Mouse (Mus musculus) v-Abl transformed pro-B cells (cell line): ENCODE results near the gene Slc9a8.

Experiments
- in situ Hi-C, 2 experiments: fragments of 400-800 bp; cut with MboI; formaldehyde crosslinking; loops; one replicate each; pipeline ENCODE4 v1.15.1; 2025; ENCODE audit not compliant: unreplicated experiment in 2 of 2

Slc9a8 gene

DNA sequence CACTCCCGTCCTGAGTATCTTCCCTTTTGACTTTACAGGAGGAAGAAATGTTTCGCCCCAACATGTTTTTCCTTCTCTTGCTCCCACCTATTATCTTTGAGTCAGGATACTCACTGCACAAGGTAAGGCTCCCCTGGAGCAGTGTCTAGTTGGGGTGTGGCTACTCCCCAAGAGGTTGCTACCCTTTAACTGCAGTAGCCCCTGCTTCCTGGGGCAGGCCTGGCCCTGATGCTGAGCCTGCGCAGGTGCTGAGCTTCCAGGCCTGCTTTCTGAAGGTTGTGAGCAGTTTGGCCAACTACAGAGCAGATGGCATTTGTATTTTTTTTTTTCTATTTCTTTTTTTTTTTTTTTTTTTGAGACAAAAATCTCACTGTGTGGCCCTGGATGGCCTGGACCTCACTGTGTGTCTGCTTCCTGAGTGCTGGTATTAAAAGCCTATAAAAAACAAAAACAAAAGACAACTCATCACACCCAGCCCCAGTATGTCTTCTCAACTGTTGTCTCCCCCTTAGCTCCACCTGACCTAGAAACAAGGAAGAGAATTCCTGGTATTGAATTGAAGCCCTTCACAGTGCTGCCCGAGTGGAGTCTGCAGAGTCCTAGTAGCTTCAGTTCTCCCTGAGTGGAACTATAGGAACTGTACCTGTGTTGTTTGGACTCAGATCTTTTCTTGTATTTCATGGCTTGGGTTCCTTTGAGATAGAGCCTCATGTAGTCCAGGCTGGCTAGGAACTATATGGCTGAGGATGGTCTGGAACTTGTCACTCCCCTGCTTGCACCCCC, 22.1 kb downstream of the Slc9a8 start:
- in situ Hi-C loops: no loop called here

GRCm38 (mm10) chr2:167445911-167446780, 24.6 kb downstream of the Slc9a8 start:
- in situ Hi-C loops: no loop called here

DNA sequence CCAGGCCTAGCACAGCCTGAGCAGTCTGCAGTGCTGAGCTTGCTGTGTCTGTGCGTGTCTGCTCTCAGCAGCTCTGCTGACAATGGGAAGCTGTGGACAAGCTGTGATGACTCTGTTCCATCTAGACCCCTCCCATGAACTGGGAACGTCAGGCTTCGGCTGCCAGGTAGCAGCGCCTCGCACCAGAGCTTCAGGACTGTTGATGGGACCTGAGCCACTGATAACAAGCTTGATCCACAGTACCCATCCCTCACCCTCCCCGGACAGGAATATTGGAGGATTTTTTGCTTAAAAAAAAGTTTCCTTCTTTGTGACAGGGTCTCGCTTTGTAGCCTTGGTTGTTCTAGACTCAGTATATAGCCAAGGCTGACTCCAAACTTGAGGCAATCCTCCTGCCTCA, 25.7 kb downstream of the Slc9a8 start:
- in situ Hi-C loops: no loop called here

GRCm38 (mm10) chr2:167447629-167448028, 26.1 kb downstream of the Slc9a8 start:
- in situ Hi-C loops: no loop called here

DNA sequence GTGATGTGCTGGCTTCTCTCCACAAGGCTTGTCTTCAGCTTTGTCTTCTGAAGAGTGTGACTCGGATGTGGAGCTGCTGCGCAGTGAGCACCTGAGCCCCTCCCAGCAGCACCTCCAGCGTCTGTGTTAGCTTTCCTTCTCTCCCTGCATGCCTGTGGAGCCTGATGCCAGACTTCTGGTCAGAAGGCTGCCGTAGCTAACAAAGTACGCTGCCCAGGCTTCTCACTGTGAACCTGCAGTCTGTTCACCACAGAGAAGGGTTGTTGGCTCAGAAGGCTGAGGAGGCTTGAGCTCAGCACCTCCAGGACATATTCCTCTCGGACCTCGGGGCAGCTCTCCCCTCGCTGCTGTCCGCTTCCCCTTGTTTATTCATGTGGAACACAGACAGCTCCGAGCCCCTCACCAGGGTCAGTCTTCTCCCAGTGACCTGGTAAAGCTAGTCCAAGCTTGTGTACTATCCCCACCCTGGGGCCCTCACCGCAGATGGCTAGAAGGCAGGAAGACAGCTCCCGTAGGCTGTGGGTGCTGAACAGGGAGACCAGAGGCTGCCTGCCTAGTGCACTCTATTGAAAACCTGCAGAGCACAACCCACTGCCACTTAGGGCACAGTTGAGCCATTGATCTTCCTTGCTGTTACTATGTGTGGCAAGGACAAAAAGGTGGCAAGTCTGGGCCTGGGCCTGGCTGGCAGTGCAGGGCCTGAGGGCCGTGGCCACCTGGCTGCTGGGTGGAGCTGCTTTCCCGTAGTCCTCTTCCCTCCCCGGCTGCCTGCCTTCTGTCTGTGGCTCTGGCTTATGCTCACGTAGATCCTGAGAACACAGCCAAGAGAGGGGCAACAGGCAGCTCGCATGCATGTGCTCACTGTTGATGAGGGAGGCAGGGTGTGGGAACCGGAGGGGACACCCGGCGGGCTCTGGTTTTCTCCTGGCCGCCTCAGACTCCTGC, 28.1 kb downstream of the Slc9a8 start:
- in situ Hi-C loops: no loop called here

GRCm38 (mm10) chr2:167450647-167451046, 29.1 kb downstream of the Slc9a8 start:
- in situ Hi-C loops: no loop called here

DNA sequence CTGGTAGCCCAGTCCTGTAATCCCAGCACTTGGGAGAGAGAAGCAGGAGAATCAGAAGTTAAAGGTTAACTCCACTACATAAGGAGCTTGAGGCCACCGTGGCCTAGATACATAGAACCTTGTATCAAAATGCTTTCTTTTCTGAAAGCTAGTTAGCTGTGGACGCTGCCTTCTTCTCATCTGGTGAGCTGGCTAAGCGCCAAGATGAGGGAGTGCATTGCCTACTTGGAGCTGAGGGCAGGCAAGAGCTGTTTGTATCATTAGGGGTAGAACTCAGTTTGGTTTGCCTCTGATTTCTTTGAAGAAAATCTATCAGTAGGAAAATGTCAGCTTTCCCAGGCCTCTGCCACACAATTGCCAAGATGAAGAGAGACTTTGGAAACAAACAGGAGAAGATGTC, 32.3 kb downstream of the Slc9a8 start:
- in situ Hi-C loops: no loop called here

DNA sequence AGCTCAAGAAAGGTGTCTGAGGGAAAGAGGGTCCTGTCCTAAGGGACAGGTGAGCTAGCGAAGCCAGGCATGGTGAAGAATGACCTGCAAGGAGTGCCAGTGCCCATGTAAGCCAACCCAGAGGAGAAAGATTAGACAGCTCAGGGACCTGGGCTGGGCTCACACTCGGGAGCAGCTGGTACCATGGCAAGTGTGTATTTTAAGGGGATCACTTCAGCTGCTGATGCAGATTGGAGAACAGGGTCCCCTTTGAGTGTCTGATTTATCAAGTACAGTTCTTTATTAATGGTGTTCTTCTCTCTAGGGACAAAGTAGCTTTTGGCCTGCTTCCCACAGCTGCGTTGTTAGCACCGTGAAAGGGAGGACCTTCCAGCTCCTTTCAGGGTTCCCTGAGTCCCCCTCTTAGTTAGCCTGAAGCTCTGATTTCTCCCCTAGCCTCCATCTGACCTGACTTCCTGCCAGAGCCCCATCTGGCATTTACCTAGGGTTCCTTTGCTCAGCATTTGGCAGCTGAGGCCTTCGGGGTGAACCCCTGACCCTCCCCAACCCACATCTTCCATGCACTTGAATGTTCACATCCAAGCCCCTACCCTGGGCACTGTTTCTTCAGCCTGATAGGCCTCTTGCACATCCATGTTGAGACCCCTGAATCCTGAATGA, 35.0 kb downstream of the Slc9a8 start:
- in situ Hi-C loops: no loop called here

- in situ Hi-C loops: no loop called here
These were observed 35.7 kb downstream of the Slc9a8 start for GRCm38 (mm10) chr2:167457213-167457612.

GRCm38 (mm10) chr2:167458548-167458947, 37.0 kb downstream of the Slc9a8 start:
- in situ Hi-C loops: no loop called here

DNA sequence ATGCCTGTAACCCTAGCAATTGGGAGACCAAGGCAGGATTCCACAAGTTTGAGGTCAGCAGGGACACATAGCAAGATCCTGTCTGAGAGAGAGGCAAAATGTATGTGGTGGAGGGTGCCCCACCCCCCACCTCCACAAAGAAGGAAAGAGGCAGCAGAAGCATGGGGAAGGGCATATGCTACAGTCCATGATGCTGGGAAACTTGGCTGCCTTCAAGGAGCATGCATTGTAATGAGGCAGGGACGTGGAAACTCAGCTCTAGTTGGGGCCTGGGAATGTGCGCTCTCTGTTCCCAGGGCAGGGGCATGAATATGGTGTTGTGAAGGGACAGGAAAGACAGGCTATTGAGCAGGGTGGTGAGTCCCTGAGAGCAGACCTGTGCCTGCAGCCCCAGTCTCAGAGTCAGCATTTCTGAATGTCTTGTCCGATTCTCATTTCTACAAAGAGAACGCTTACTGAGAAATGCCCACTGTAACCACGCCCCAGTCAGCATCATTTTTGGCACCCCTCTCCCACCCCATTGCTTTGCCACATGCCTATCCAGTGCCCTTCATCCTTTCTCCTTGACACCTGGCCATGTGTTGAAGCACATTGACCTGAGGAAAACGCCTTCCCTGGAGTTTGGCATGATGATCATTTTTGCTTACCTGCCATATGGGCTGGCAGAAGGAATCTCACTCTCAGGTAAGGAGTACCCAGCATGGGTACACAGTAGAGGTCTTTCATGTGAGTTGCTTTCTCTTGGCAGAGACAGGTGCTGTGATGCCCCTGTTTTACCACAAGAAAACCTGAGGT, 37.8 kb downstream of the Slc9a8 start:
- in situ Hi-C loops: no loop called here

GRCm38 (mm10) chr2:167462954-167463353, 41.4 kb downstream of the Slc9a8 start:
- in situ Hi-C loops: loop anchor here in 1 of 2 experiments (5.0 kb wide), 1 partner anchor 41 kb away; the partner anchor contains the start of gene Slc9a8

DNA sequence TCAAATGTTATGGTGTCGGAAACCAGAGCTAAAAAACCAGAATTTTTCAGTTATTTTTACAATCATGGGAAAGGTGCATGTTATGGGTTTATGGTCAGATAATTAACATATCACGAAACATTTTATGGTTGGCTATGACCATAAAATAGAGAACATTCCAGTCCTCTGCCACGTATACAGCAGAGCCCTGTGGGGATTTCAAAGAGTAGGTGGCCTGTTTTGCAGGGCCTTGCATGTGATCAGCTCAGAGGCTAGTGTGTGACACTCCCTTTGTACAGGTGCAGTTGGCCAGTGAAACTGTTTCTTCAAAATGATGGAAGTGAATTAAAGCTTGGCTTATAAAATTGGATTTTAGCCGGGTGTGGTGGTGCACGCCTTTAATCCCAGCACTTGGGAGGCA, 42.3 kb downstream of the Slc9a8 start:
- in situ Hi-C loops: loop anchor here in 1 of 2 experiments (5.0 kb wide), 1 partner anchor 42 kb away; the partner anchor contains the start of gene Slc9a8

GRCm38 (mm10) chr2:167465951-167466350, 44.4 kb downstream of the Slc9a8 start:
- in situ Hi-C loops: no loop called here

- in situ Hi-C loops: no loop called here
These were observed 45.7 kb downstream of the Slc9a8 start for GRCm38 (mm10) chr2:167467214-167467613.

GRCm38 (mm10) chr2:167468444-167468843, 46.9 kb downstream of the Slc9a8 start:
- in situ Hi-C loops: no loop called here

GRCm38 (mm10) chr2:167470611-167471010, 49.1 kb downstream of the Slc9a8 start:
- in situ Hi-C loops: no loop called here

GRCm38 (mm10) chr2:167471585-167471984, 50.1 kb downstream of the Slc9a8 start:
- in situ Hi-C loops: no loop called here

GRCm38 (mm10) chr2:167474218-167474617, 52.7 kb downstream of the Slc9a8 start:
- in situ Hi-C loops: no loop called here
